Mouse (Mus musculus) heart, adult 2 months (tissue): ENCODE measurements around the gene Srrd.
"Not testable (repeated sequence)": the region's sequence is repeated elsewhere in the genome, so short reads cannot be mapped to it uniquely, and the experiment has no call there.

Experiments
- CTCF ChIP-seq: fragments of 200-600 bp; IDR thresholded peaks from 2 replicates; pipeline ENCODE4 v1.8.1; 2022; ENCODE audit warnings: antibody characterized with exemption, mild to moderate bottlenecking, moderate library complexity
- EP300 ChIP-seq: fragments of 200-500 bp; IDR thresholded peaks from 2 replicates; pipeline ENCODE4 v1.6.1; 2011; ENCODE audit warnings: low read depth, low read length, control low read depth; ENCODE audit not compliant: insufficient read depth
- POLR2A ChIP-seq: fragments of 200-500 bp; IDR thresholded peaks from 2 replicates; pipeline ENCODE4 v1.6.1; 2011; ENCODE audit warnings: mild to moderate bottlenecking, low read depth, low read length, control low read depth; ENCODE audit not compliant: insufficient read depth

- not testable (repeated sequence) for TF ChIP-seq CTCF, POLR2A, EP300
These were observed 23.5 kb downstream of the Srrd start for GRCm38 (mm10) chr5:112319343-112319742.
